Mouse (Mus musculus) intestine, postnatal 0 days (tissue): ENCODE measurements at regions not wholly inside any gene's neighbourhood (a gene's known extent, or its start where the extent isn't known, plus 50 kb on each side); places are given as distances from the start of the nearest gene placed in this dataset.

Source experiments
- ATAC-seq: fragments of 200-750 bp; cut with Nextera tagmentation; 2 replicates; pipeline ENCODE4 v1.8.0; 2017; ENCODE audit warnings: mild to moderate bottlenecking, moderate TSS enrichment, moderate library complexity
- H3K27ac ChIP-seq: fragments of 300-500 bp; sonication (generic); 2 replicates; pipeline ENCODE4 v1.5.1; 2014; ENCODE audit warnings: mild to moderate bottlenecking, low read depth, low read length, moderate library complexity
- H3K27me3 ChIP-seq: fragments of 300-500 bp; sonication (generic); replicated peaks from 2 replicates; pipeline ENCODE4 v1.6.1; 2014; ENCODE audit warnings: low read length, mixed read lengths; ENCODE audit not compliant: control insufficient read depth, insufficient read depth
- H3K36me3 ChIP-seq: fragments of 300-500 bp; sonication (generic); 2 replicates; pipeline ENCODE4 v1.6.1; 2014; ENCODE audit warnings: mild to moderate bottlenecking, moderate library complexity; ENCODE audit not compliant: control insufficient read depth, insufficient read depth
- H3K4me1 ChIP-seq: fragments of 300-500 bp; sonication (generic); replicated peaks from 2 replicates; pipeline ENCODE4 v1.6.1; 2014; ENCODE audit warnings: antibody characterized with exemption, low read length, mixed read lengths; ENCODE audit not compliant: control insufficient read depth, insufficient read depth
- H3K4me2 ChIP-seq: fragments of 300-500 bp; sonication (generic); replicated peaks from 2 replicates; pipeline ENCODE4 v1.6.1; 2014; ENCODE audit warnings: low read depth, mild to moderate bottlenecking, moderate library complexity
- H3K4me3 ChIP-seq: fragments of 300-500 bp; sonication (generic); 2 replicates; pipeline ENCODE4 v1.5.1; 2014; ENCODE audit warnings: low read depth, low read length
- H3K9ac ChIP-seq: fragments of 300-500 bp; sonication (generic); 2 replicates; pipeline ENCODE4 v1.6.1; 2014; ENCODE audit warnings: mild to moderate bottlenecking, low read depth, low read length
- H3K9me3 ChIP-seq: fragments of 300-500 bp; sonication (generic); 2 replicates; pipeline ENCODE4 v1.6.1; 2016; ENCODE audit warnings: mixed run types; ENCODE audit not compliant: control insufficient read depth
- CTCF ChIP-seq: sonication (generic); IDR thresholded peaks from 2 replicates; pipeline ENCODE4 v1.5.1; 2016; ENCODE audit warnings: low read depth, mild to moderate bottlenecking, control low read depth, antibody characterized with exemption, moderate library complexity
- WGBS: fragments of 180-500 bp; shearing (Covaris S2); extraction: QIAGEN DNeasy Blood & Tissue Kit; methylation state at CpG from one replicate; pipeline ENCODE4 v1.1.7; 2014; 5-methylcytosine and 5-hydroxymethylcytosine counted together

- no peaks in the 10 kb centered on the region for H3K27me3 ChIP-seq
- 61% methylated on average over 4 of the region's 4 CpGs for WGBS
Observed at GRCm38 (mm10) chr10:65845096-65845624, 1250.8 kb upstream of the Jmjd1c start.

GRCm38 (mm10) chr10:65846136-65846535 is 1249.8 kb upstream of the Jmjd1c start:
- Histone ChIP-seq H3K27ac (no peak overlapping the region), H3K9ac (no peak overlapping the region), H3K4me3 (no peak overlapping the region), H3K4me2 (no peak overlapping the region), H3K36me3 (no peaks in the 10 kb centered on the region), H3K9me3 (no peaks in the 10 kb centered on the region), H3K27me3 (no peaks in the 10 kb centered on the region), H3K4me1 (no peaks in the 10 kb centered on the region)
- 81% methylated on average over 4 of the region's 4 CpGs for WGBS
- ATAC-seq: no peak
- no peak for TF ChIP-seq CTCF

More at GRCm38 (mm10) chr10:65845096-65845624, 1250.8 kb upstream of the Jmjd1c start:
- Histone ChIP-seq H3K36me3 (no peaks in the 10 kb centered on the region), H3K9ac (no peak overlapping the region), H3K4me2 (no peak overlapping the region), H3K4me1 (no peaks in the 10 kb centered on the region), H3K9me3 (no peaks in the 10 kb centered on the region), H3K4me3 (no peak overlapping the region), H3K27ac (no peak overlapping the region)
- ATAC-seq: no peak
- TF ChIP-seq CTCF: no peak

- WGBS: 43% methylated on average over 1 of the region's 1 CpGs
- no peak for ATAC-seq
- Histone ChIP-seq H3K9me3 (no peaks in the 10 kb centered on the region), H3K27ac (no peak overlapping the region), H3K4me1 (no peaks in the 10 kb centered on the region), H3K36me3 (no peaks in the 10 kb centered on the region), H3K4me2 (no peak overlapping the region), H3K9ac (no peak overlapping the region), H3K4me3 (no peak overlapping the region), H3K27me3 (no peaks in the 10 kb centered on the region)
- TF ChIP-seq CTCF: no peak
Observed at GRCm38 (mm10) chr10:65847622-65848021, 1248.3 kb upstream of the Jmjd1c start.

GRCm38 (mm10) chr10:65889881-65890280 is 1206.0 kb upstream of the Jmjd1c start:
- Histone ChIP-seq H3K27ac (no peak overlapping the region), H3K4me2 (no peak overlapping the region), H3K36me3 (no peaks in the 10 kb centered on the region), H3K4me3 (no peak overlapping the region), H3K9ac (no peak overlapping the region), H3K4me1 (no peaks in the 10 kb centered on the region), H3K9me3 (no peaks in the 10 kb centered on the region), H3K27me3 (no peaks in the 10 kb centered on the region)
- no peak for TF ChIP-seq CTCF
- no peak for ATAC-seq
- WGBS: 71% methylated on average over 3 of the region's 3 CpGs

- H3K9ac ChIP-seq: no peak overlapping the region
- H3K27ac ChIP-seq: no peak overlapping the region
- TF ChIP-seq CTCF: no peak
- H3K9me3 ChIP-seq: no peaks in the 10 kb centered on the region
- H3K27me3 ChIP-seq: no peaks in the 10 kb centered on the region
- H3K4me2 ChIP-seq: no peak overlapping the region
- 93% methylated on average over 1 of the region's 1 CpGs for WGBS
- ATAC-seq: no peak
- H3K4me1 ChIP-seq: no peaks in the 10 kb centered on the region
- no peak overlapping the region for H3K4me3 ChIP-seq
- no peaks in the 10 kb centered on the region for H3K36me3 ChIP-seq
Observed at GRCm38 (mm10) chr10:65907571-65907970, 1188.4 kb upstream of the Jmjd1c start.

- Histone ChIP-seq H3K4me2 (no peak overlapping the region), H3K9ac (no peak overlapping the region), H3K36me3 (no peaks in the 10 kb centered on the region), H3K9me3 (no peaks in the 10 kb centered on the region), H3K4me3 (no peak overlapping the region), H3K4me1 (no peaks in the 10 kb centered on the region), H3K27ac (no peak overlapping the region), H3K27me3 (no peaks in the 10 kb centered on the region)
- no peak for ATAC-seq
- no peak for TF ChIP-seq CTCF
- 84% methylated on average over 6 of the region's 6 CpGs for WGBS
Observed at GRCm38 (mm10) chr10:65912518-65912917, 1183.4 kb upstream of the Jmjd1c start.

- Histone ChIP-seq H3K9ac (no peak overlapping the region), H3K4me2 (no peak overlapping the region), H3K4me1 (no peaks in the 10 kb centered on the region), H3K36me3 (no peaks in the 10 kb centered on the region), H3K9me3 (no peaks in the 10 kb centered on the region), H3K27ac (no peak overlapping the region), H3K4me3 (no peak overlapping the region), H3K27me3 (no peaks in the 10 kb centered on the region)
- no peak for TF ChIP-seq CTCF
- no peak for ATAC-seq
Observed at GRCm38 (mm10) chr10:65932077-65932476, 1163.8 kb upstream of the Jmjd1c start.
